Comparison of ENCODE assay signal across 8 mouse cellular contexts in genomic region chr7:128591345-128592084, GRCm38 (mm10). TPM values are rescaled to one million over a fixed set of nuclear protein-coding genes. Genes with fewer than 3 reads are reported as not detected.
A peak's percentile ranks its signal among the peaks of the same experiment; 100 is the strongest.
DNase-seq lines count a peak whose midpoint lies in the region; ATAC-seq and TF ChIP-seq lines count a peak whose summit lies in the region.

No protein-coding gene starts in this region.

- 0 out of 2 replicates have a peak, but pooled peaks cover 18% of the 10 kb centered on the region for H3K4me1 ChIP-seq in heart, postnatal 0 days (ENCODE audit: control insufficient read depth, insufficient read depth)
- H3K4me1 ChIP-seq in limb, embryonic 14.5 days (ENCODE audit: control insufficient read depth, insufficient read depth, low read length): peaks cover 9% of the 10 kb centered on the region; the same call in 1 of the 2 replicates
- peaks cover 18% of the 10 kb centered on the region for H3K4me1 ChIP-seq in neural tube, embryonic 14.5 days (ENCODE audit: control insufficient read depth, insufficient read depth, low read length)

- H3K9ac ChIP-seq in heart, postnatal 0 days (replicated peaks; ENCODE audit: low read depth, low read length): no peak overlapping the region
- H3K9ac ChIP-seq in limb, embryonic 14.5 days (ENCODE audit: low read depth, low read length, severe bottlenecking): no peak overlapping the region; the same call in 1 of the 2 replicates
- H3K9ac ChIP-seq in neural tube, embryonic 14.5 days (replicated peaks; ENCODE audit: low read depth, low read length): no peak overlapping the region

- intact Hi-C loops in left cerebral cortex, postnatal 4 days (cut with DNase I): no loop called here

- H3K4me3 ChIP-seq in heart, postnatal 0 days (ENCODE audit: low read depth, low read length): no peak overlapping the region
- no peak overlapping the region for H3K4me3 ChIP-seq in limb, embryonic 14.5 days (replicated peaks; ENCODE audit: low read length)
- H3K4me3 ChIP-seq in neural tube, embryonic 14.5 days (ENCODE audit: low read depth, low read length): no peak overlapping the region

- 42% methylated on average over 9 of the region's 9 CpGs for WGBS in heart, postnatal 0 days
- WGBS in limb, embryonic 14.5 days: 9% methylated on average over 9 of the region's 9 CpGs
- 5% methylated on average over 9 of the region's 9 CpGs for WGBS in neural tube, embryonic 14.5 days

- DNase-seq in gastrocnemius, postnatal 25 days: peak; percentile 54
- no peak for DNase-seq in gastrocnemius, postnatal 10 days
- peak; percentile 72 for DNase-seq in embryo, embryonic 10.5 days (ENCODE audit: low spot score)
- no peak for DNase-seq in heart, postnatal 0 days (ENCODE audit: low spot score)
- DNase-seq in limb, embryonic 14.5 days (ENCODE audit: low spot score): no peak
- DNase-seq in spleen, postnatal 4 days (ENCODE audit: low spot score in 2 of 2): no peak
- DNase-seq in left cerebral cortex, postnatal 4 days: no peak

- peak overlapping the region; percentile 23; the same call in 1 of the 2 replicates for H3K27ac ChIP-seq in heart, postnatal 0 days (ENCODE audit: low read depth)
- H3K27ac ChIP-seq in limb, embryonic 14.5 days (replicated peaks; ENCODE audit: low read depth, low read length): no peak overlapping the region
- H3K27ac ChIP-seq in neural tube, embryonic 14.5 days (ENCODE audit: low read depth, low read length): peak overlapping the region; percentile 76

- no peak for TF ChIP-seq CTCF in heart, postnatal 0 days (IDR thresholded peaks at IDR 0.05; ENCODE audit: low read depth)

- no peak overlapping the region for H3K4me2 ChIP-seq in heart, postnatal 0 days (ENCODE audit: low read depth, low read length)
- peak overlapping the region; percentile 46; the same call in 1 of the 2 replicates for H3K4me2 ChIP-seq in limb, embryonic 14.5 days (replicated peaks; ENCODE audit: low read depth, low read length, severe bottlenecking)
- peak overlapping the region; percentile 47; the same call in 1 of the 2 replicates for H3K4me2 ChIP-seq in neural tube, embryonic 14.5 days (ENCODE audit: low read depth, low read length)

- H3K27me3 ChIP-seq in heart, postnatal 0 days (ENCODE audit: control insufficient read depth, insufficient read depth, low read length): no peaks in the 10 kb centered on the region
- no peaks in the 10 kb centered on the region for H3K27me3 ChIP-seq in limb, embryonic 14.5 days (ENCODE audit: control insufficient read depth, insufficient read depth, low read length)
- no peaks in the 10 kb centered on the region for H3K27me3 ChIP-seq in neural tube, embryonic 14.5 days (ENCODE audit: control insufficient read depth, insufficient read depth, low read length)

- 0 out of 2 replicates have a peak, but pooled peaks cover 4% of the 10 kb centered on the region for H3K9me3 ChIP-seq in heart, postnatal 0 days (replicated peaks; ENCODE audit: control insufficient read depth, low read length)
- 0 out of 2 replicates have a peak, but pooled peaks cover under 1% of the 10 kb centered on the region for H3K9me3 ChIP-seq in limb, embryonic 14.5 days (ENCODE audit: control insufficient read depth, low read length)
- no peaks in the 10 kb centered on the region for H3K9me3 ChIP-seq in neural tube, embryonic 14.5 days (ENCODE audit: control insufficient read depth, low read length)

- no peak for ATAC-seq in heart, postnatal 0 days (ENCODE audit: insufficient read depth, low read depth)
- no peak for ATAC-seq in limb, embryonic 14.5 days (ENCODE audit: low FRiP score, low read depth)
- peak; percentile 34; the same call in 1 of the 2 replicates for ATAC-seq in neural tube, embryonic 14.5 days (ENCODE audit: low read depth)

- no peaks in the 10 kb centered on the region for H3K36me3 ChIP-seq in heart, postnatal 0 days (replicated peaks; ENCODE audit: control insufficient read depth, insufficient read depth, low read length)
- H3K36me3 ChIP-seq in limb, embryonic 14.5 days (ENCODE audit: control insufficient read depth, insufficient read depth, low read length): no peaks in the 10 kb centered on the region
- no peaks in the 10 kb centered on the region for H3K36me3 ChIP-seq in neural tube, embryonic 14.5 days (ENCODE audit: control insufficient read depth, insufficient read depth, low read length)

- no peak for TF ChIP-seq POLR2A in limb, embryonic 14.5 days (IDR thresholded peaks at IDR 0.05; ENCODE audit: borderline replicate concordance, extremely low read depth, insufficient read depth, insufficient read length)

- TF ChIP-seq EP300 in heart, postnatal 0 days (IDR thresholded peaks at IDR 0.05; ENCODE audit: low read depth): no peak

RNA-seq across cellular contexts. Expression of gene Inpp5f, which starts 19.6 kb away (rescaled TPM):
- total RNA-seq in gastrocnemius, postnatal 25 days (2021): 1 to 10 TPM; 2.3 to 4.1 TPM
- 1 to 10 TPM; 5.0 to 7.2 TPM for total RNA-seq in gastrocnemius, postnatal 10 days (2021)
- 4.8 and 10.9 TPM in 2 replicates for total RNA-seq in heart, postnatal 0 days (2014; rRNA removed; ENCODE audit: low replicate concordance)
- polyA plus RNA-seq in heart, postnatal 0 days (2015; fragmentation: Nextera tagmentation; extraction: Ambion mirVana): 5.3 and 5.4 TPM in 2 replicates
- 10.6 and 10.9 TPM in 2 replicates for polyA plus RNA-seq in limb, embryonic 14.5 days (2012; rRNA removed)
- 20.2 and 24.3 TPM in 2 replicates for polyA plus RNA-seq in limb, embryonic 14.5 days (2014; fragmentation: Nextera tagmentation; extraction: Ambion mirVana)
- 416 and 554 TPM in 2 replicates for polyA plus RNA-seq in neural tube, embryonic 14.5 days (2014; fragmentation: Nextera tagmentation; extraction: Ambion mirVana)
- 100 to 1,000 TPM; 275 to 323 TPM for total RNA-seq in left cerebral cortex, postnatal 4 days (2021)

Comparison
In these comparisons a context has a peak if more than half of its experiments do, and no peak if none do; other contexts are left out.
1. DNase-seq: peak in gastrocnemius, postnatal 25 days (single experiment) and embryo, embryonic 10.5 days (single experiment); none in gastrocnemius, postnatal 10 days (single experiment), heart, postnatal 0 days (single experiment), limb, embryonic 14.5 days (single experiment), spleen, postnatal 4 days (0 of 2) and left cerebral cortex, postnatal 4 days (single experiment).
2. RNA of gene Inpp5f, which starts 19.6 kb away (total RNA-seq): 275 to 323 TPM in left cerebral cortex, postnatal 4 days; 5.0 to 7.2 TPM in gastrocnemius, postnatal 10 days, 4.8 to 10.9 TPM in heart, postnatal 0 days and 2.3 to 4.1 TPM in gastrocnemius, postnatal 25 days; every median in the first group is over 10 times any median in the second.